Mouse (Mus musculus) olfactory bulb, adult 2 months (tissue): ENCODE measurements around the gene Aqp12. TPM values are rescaled to one million over a fixed set of nuclear protein-coding genes. Genes with fewer than 3 reads are reported as not detected.

ENCODE experiments used
- H3K27ac ChIP-seq: fragments of 200-500 bp; 2 replicates; pipeline ENCODE4 v1.5.1; 2012; ENCODE audit warnings: low read depth, low read length; ENCODE audit not compliant: insufficient read depth
- H3K4me1 ChIP-seq: fragments of 200-500 bp; 2 replicates; pipeline ENCODE4 v1.6.1; 2012; ENCODE audit warnings: low read length; ENCODE audit not compliant: control insufficient read depth, insufficient read depth
- H3K4me3 ChIP-seq: fragments of 200-500 bp; 2 replicates; pipeline ENCODE4 v1.5.1; 2012; ENCODE audit warnings: mild to moderate bottlenecking, low read depth, low read length, moderate library complexity; ENCODE audit not compliant: insufficient read depth
- CTCF ChIP-seq: fragments of 200-500 bp; IDR thresholded peaks from 2 replicates; pipeline ENCODE4 v1.5.1; 2012; ENCODE audit warnings: low read depth, mild to moderate bottlenecking, low read length, moderate library complexity; ENCODE audit not compliant: insufficient read depth
- POLR2A ChIP-seq: fragments of 200-500 bp; IDR thresholded peaks from 2 replicates; pipeline ENCODE4 v1.6.1; 2012; ENCODE audit warnings: mild to moderate bottlenecking, low read depth, low read length, moderate library complexity; ENCODE audit not compliant: insufficient read depth
- WGBS: fragments of 180-500 bp; shearing (Covaris S2); methylation state at CpG from one replicate; pipeline ENCODE4 v1.1.7; 2018; 5-methylcytosine and 5-hydroxymethylcytosine counted together
- polyA plus RNA-seq: library from polyadenylated mRNA; stranded (reverse); fragments of >200 nt; gene quantifications from 2 replicates; pipeline ENCODE4 v1.2.4, GENCODE M21; 2012; ENCODE audit warnings: low replicate concordance; ENCODE audit not compliant: missing spikeins, insufficient read depth, insufficient read length

Aqp12 gene
- polyA plus RNA-seq, 1 experiment, result not detected

DNA sequence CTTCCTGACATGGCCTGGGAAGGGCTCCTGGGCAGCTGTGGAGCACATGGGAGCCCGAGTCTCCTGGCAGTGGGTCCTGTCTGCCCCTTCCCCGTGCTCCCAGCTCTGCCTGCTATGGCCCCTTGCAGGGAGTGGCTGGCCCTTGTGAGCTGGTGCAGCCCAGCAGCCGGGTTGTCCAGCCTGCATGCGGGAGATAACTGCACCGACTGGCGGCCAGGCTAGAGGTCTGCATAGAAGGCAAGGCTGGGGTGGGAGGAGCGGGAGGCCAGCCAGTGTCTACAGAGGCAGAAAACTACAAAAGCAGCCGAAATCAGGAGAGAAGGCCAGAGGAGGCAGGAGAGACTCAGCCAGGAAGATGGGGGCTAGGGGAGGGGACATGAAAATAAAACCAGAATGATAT, 27.9 kb downstream of the Aqp12 start:
- Histone ChIP-seq H3K27ac (no peak overlapping the region), H3K4me1 (peaks cover 21% of the 10 kb centered on the region), H3K4me3 (no peak overlapping the region)
- WGBS, result 71% methylated on average over 8 of the region's 8 CpGs
- TF ChIP-seq POLR2A (no peak), CTCF (no peak)

DNA sequence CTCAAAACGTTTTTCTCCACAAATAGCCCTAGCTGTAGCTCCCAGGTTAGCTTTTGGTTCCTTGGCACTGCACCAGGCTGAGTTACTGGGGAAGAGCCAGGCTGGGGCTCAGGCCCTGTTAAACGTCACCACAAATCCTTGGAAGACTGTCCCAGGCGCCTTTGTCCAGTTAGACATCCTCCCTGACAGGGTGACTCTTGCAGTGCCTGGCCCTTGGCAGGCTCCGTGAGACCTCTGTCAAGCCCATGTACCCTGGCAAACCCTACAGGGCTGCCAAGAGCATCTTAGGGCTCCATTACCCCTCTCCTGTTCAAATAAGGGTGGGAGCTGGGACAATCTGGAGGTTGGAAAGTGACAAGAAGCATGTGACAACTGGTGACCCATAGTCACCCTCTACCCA, 29.8 kb downstream of the Aqp12 start:
- 39% methylated on average over 4 of the region's 4 CpGs for WGBS
- Histone ChIP-seq H3K4me3 (no peak overlapping the region), H3K27ac (no peak overlapping the region; the same call in 1 of the 2 replicates), H3K4me1 (peaks cover 19% of the 10 kb centered on the region)
- no peak for TF ChIP-seq POLR2A
- TF ChIP-seq CTCF, result no peak

DNA sequence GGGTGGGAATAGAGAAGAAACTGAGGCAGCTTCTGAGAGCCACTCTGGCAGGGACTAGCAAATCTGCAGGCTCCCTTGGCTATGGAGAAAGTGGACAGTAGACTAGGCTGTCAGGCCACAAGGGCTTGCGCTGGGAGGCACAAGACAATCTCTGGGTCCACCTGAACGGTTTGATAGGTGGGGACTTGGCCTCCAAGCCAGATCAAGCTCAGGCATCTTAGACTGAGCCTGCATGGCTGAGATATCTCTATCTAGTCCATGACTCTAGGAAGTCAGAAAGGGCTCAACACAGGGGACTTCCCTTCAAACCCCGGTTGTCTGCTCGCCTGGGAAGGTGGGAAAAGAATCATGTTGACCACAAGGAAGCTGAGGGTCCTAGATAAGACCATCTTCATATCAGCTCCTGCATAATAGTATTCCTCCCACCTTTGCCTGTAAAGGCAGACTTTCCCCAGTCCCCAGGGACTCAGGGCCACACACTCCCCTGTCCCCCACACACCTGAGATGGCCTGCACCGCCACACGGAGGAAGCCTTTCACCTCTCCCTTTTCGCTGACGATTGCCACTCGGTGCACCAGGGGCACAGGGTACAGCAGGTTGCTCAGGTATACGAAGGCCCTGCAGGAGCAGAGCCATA, 40.1 kb downstream of the Aqp12 start:
- Histone ChIP-seq H3K4me1 (peaks cover 8% of the 10 kb centered on the region; the same call in 1 of the 2 replicates), H3K27ac (no peak overlapping the region), H3K4me3 (no peak overlapping the region)
- 91% methylated on average over 10 of the region's 10 CpGs for WGBS
- TF ChIP-seq POLR2A (no peak), CTCF (no peak)

- H3K4me3 ChIP-seq, result no peak overlapping the region
- 84% methylated on average over 3 of the region's 3 CpGs for WGBS
- no peak overlapping the region for H3K27ac ChIP-seq
- TF ChIP-seq POLR2A (no peak), CTCF (no peak)
- H3K4me1 ChIP-seq, result peaks cover 18% of the 10 kb centered on the region
Observed at GRCm38 (mm10) chr1:93050071-93050470, 43.9 kb downstream of the Aqp12 start.

DNA sequence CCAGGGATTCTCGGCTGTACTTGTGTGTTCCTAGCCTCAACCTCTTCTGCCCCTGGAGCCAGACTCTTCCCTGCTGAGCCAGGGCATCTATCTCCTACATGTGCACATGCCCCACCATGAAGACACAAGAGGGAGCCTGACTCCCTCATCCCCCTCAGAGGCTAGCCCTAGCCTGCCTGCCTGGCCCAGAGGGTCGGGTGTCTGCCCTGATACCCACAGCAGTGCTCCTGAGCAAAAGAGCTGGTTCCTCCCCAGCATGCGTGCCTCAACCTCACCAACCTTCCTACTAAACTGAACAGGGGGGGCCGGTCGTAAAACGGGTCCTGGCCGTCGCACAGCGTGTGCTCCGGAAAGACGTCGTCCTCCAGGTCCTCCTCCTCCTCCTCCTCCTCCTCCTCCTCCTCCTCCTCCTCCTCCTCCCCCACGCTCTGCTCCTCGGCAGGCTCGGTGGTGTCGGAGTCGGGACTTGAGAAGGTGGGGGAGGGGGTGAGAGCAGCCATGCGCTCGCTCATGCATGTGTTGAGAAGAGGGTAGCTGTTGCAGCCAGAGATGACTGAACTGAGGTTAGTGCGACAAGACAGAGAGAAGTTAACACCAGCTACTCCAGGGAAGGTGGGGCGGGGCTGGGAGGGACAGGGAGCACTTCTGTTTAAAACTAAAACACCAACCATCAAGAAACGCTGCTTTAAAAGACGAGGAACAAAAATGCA, 45.1 kb downstream of the Aqp12 start:
- H3K4me3 ChIP-seq, result no peak overlapping the region
- peaks cover 18% of the 10 kb centered on the region for H3K4me1 ChIP-seq
- TF ChIP-seq POLR2A, result no peak
- TF ChIP-seq CTCF, result no peak
- H3K27ac ChIP-seq, result no peak overlapping the region
- WGBS, result 36% methylated on average over 22 of the region's 23 CpGs

Other genes with a start within 250 kb of the Aqp12 start
- gene Gpc1, start 174.7 kb upstream of the Aqp12 start, polyA plus RNA-seq, result not detected in 2 replicates
- not detected in 2 replicates for gene Ankmy1, start 103.4 kb upstream of the Aqp12 start, polyA plus RNA-seq
- gene Dusp28, start 99.4 kb upstream of the Aqp12 start, polyA plus RNA-seq, result not detected in 2 replicates
- not detected in 2 replicates for gene Rnpepl1, start 95.6 kb upstream of the Aqp12 start, polyA plus RNA-seq
- gene Capn10, start 72.0 kb upstream of the Aqp12 start, polyA plus RNA-seq, result not detected in 2 replicates
- not detected in 2 replicates for gene Gpr35, start 55.5 kb upstream of the Aqp12 start, polyA plus RNA-seq
- 456 and 729 TPM in 2 replicates for gene Kif1a, start 95.6 kb downstream of the Aqp12 start, polyA plus RNA-seq
- not detected in 2 replicates for gene Agxt, start 128.9 kb downstream of the Aqp12 start, polyA plus RNA-seq
- gene 2310007B03Rik, start 154.6 kb downstream of the Aqp12 start, polyA plus RNA-seq, result not detected in 2 replicates
- gene Crocc2, start 162.4 kb downstream of the Aqp12 start, polyA plus RNA-seq, result not detected in 2 replicates
- not detected in 2 replicates for gene Sned1, start 229.5 kb downstream of the Aqp12 start, polyA plus RNA-seq